Mouse (Mus musculus) heart, adult 18-20 months (tissue): Measurements from ENCODE around the gene Gm4767. TPM values are rescaled to one million over a fixed set of nuclear protein-coding genes. Genes with fewer than 3 reads are reported as not detected.
"Not testable (repeated sequence)": the region's sequence is repeated elsewhere in the genome, so short reads cannot be mapped to it uniquely, and the experiment has no call there.

ENCODE experiments used
- DNase-seq, 2 experiments: peaks; one replicate each; pipeline ENCODE4 v3.0.0; 2021 to 2022; ENCODE audit warnings: mixed read lengths in 1 of 2
- long read RNA-seq, 2 experiments: library from polyadenylated mRNA; stranded (forward); transcript quantifications; one replicate each; pipeline ENCODE4 v2.0.0; 2021
- total RNA-seq, 2 experiments: library from RNA; stranded (reverse); gene quantifications; 2 replicates each; pipeline ENCODE4 v1.2.3; 2021

Gm4767 gene
- 1 to 10 TPM in 1 of 2 experiments, under 1 TPM in 1; 0.87 to 1.0 TPM for total RNA-seq
- long read RNA-seq, experiment 1, partial matches to known transcripts, result 0 of 1 reads
- long read RNA-seq, experiment 1, other reads (novel, unspliced or antisense), result 1 of 1 reads
- long read RNA-seq, experiment 2, full-length matches to known transcripts, result 1 of 2 reads
- long read RNA-seq, experiment 2, partial matches to known transcripts, result 0 of 2 reads
- long read RNA-seq, experiment 2, other reads (novel, unspliced or antisense), result 1 of 2 reads

GRCm38 (mm10) chr10:81811899-81812298 is at the start of gene Gm4767:
TSS of gene Gm4767 (plus strand) at chr10:81812186.
- DNase-seq, result peak; percentile 0

DNA sequence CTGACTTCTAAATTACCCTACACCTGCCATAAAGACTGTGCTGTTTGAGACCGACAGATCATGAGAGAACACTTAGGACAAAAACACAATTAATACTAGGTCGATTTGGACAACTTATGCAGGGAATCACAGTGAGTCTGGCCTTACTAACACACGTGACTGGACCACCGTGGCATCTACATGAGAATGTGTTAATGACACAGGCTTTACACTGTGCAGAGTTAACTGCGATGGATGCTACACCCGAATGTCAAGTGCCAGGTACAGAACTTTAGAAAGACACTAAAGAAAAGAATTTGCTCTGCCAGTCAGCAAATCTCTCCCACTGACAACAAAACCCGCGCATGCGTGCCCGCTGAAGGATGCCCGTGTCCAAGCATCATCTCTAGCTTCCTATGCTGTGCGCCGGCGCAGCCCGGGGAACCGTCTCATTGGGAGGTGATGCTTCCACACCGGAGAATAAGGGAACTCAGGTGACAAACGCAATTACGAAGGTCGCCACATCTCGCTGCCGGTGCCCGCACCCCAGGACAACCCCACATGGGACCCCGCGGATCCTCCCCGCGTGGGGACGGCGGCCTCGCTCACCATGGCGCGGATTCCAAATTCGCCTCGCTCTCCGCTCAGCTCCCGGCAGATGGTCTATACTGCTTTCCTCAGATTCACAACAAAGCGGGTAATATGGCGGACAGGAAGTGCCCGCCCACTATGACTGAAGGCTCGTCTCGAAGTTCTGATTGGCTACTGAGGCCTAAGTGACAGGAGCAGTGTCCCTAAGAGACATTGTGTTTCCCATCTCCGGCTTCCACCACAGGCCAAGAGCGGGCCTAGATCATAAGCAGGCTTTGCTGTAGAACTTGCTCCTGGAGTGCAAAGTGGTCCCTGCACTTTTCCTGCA is 41.2 kb upstream of the Gm4767 start, which contains the start of gene Gm3055:
TSS of gene Gm3055 (minus strand) at position 656 of the 898 bp plus-strand sequence.
- not testable (repeated sequence) for DNase-seq

GRCm38 (mm10) chr10:81771404-81771777 is 40.6 kb upstream of the Gm4767 start:
- not testable (repeated sequence) for DNase-seq

- not testable (repeated sequence) for DNase-seq
Observed at GRCm38 (mm10) chr10:81846219-81846618, 34.2 kb downstream of the Gm4767 start.

DNA sequence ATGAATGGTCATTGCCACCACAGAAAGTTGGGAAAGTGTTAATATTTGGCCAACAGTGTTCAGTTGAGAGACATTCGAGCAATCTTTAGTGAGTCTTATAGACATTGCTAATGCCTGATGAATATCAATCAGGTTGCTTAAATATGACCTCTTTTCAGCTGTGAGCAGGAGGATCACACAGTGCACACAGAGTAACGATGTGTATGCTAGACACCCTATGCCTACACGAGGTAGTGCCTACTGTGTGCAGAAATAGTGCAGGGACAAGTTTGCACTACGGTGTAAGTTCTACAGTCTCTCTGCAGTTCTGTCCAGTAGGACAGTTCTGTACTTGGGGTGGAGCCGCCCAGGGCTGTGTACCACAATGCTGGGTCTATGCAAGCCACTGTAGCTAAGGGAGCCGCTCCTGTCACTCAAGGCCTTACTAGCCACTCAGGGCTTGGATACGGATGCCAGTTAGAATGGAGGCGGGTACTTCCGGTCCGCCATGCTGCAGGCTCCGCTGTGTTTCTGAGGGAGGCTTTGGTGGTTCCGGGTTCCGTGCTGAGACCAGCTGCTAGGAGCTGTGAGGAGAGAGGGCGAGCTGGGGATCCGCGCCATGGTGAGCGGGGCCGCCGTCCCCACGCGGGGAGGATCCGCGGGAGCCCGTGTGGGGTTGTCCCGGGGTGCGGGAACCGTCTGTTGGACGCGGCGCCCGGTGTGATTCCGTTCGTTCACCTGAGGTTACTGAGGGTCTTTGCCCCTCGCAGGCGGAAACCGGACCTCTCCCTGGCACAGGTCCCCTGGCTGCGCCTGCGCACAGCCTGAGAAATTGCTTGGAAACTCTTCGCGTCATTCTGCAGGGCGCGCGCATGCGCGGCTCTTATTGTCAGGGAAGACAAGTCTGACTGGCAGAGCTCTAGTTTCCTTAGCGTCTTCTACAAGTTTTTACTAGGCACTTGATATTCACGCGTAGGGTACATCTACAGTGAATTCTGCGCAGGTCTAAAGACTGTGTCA is 51.7 kb downstream of the Gm4767 start, which contains the start of gene Gm32687:
TSS of gene Gm32687 (plus strand) at position 526 of the 999 bp plus-strand sequence.
- DNase-seq, result peak; percentile 1 to 5

Other genes with a start within 250 kb of the Gm4767 start
- 1 to 10 TPM; 4.7 to 7.1 TPM for gene Tle2, start 237.6 kb upstream of the Gm4767 start, total RNA-seq
- 10 to 100 TPM in 1 of 2 experiments, 1 to 10 TPM in 1; 7.9 to 11.1 TPM for gene Tle6, start 211.1 kb upstream of the Gm4767 start, total RNA-seq
- 1 to 10 TPM; 2.6 TPM for gene BC025920, start 205.9 kb upstream of the Gm4767 start, total RNA-seq
- 1 to 10 TPM; 5.6 to 6.3 TPM for gene Sirt6, start 184.4 kb upstream of the Gm4767 start, total RNA-seq
- 10 to 100 TPM in 1 of 2 experiments, 1 to 10 TPM in 1; 7.5 to 10.3 TPM for gene Ankrd24, start 183.6 kb upstream of the Gm4767 start, total RNA-seq
- gene Gm10778, start 163.1 kb upstream of the Gm4767 start, total RNA-seq, result 1 to 10 TPM; 1.9 to 2.0 TPM
- 1 to 10 TPM; 3.3 to 4.6 TPM for gene Zfp433, start 107.4 kb upstream of the Gm4767 start, total RNA-seq
- 1 to 10 TPM; 1.8 to 2.3 TPM for gene Gm3055, start 41.0 kb upstream of the Gm4767 start, total RNA-seq
- gene Gm32687, start 51.7 kb downstream of the Gm4767 start, total RNA-seq, result 1 to 10 TPM in 1 of 2 experiments, under 1 TPM in 1; 0.67 to 2.1 TPM
- gene Zfp781, start 118.3 kb downstream of the Gm4767 start, total RNA-seq, result 1 to 10 TPM in 1 of 2 experiments, under 1 TPM in 1; 0.74 to 1.0 TPM
- 1 to 10 TPM; 4.6 to 4.8 TPM for gene Zfp873, start 235.9 kb downstream of the Gm4767 start, total RNA-seq